Mouse (Mus musculus): ENCODE measurements around the gene Nmt1.

DNA sequence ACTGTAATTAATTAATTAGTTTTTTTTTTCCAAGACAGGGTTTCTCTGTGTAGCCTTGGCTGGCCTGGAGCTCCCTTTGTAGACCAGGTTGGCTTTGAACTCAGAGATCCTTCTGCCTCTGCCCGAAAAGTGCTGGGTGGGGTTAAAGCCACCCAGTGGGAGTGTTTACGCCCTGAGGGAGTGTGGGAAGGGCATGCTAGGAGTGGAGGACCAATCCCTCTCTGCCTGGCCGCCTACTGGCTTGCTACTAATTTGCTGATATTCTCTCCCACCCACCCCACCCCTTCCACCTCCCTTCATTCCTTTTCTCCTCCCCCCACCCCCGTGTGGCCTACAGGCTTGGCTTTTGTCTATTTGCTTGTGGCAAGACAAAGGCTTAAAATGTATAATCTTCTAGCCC, 78.4 kb downstream of the Nmt1 start:
- no peak for TF ChIP-seq CTCF (IDR thresholded peaks at IDR 0.05; ENCODE audit: low read depth)
- TF ChIP-seq EP300 (IDR thresholded peaks at IDR 0.05; ENCODE audit: low read depth): no peak
